Mouse (Mus musculus) B cell, adult 62 days (primary cell): ENCODE measurements around the gene Naip5. TPM values are rescaled to one million over a fixed set of nuclear protein-coding genes. Genes with fewer than 3 reads are reported as not detected.

Source experiments
- total RNA-seq: library from RNA; stranded (reverse); gene quantifications from 4 replicates; pipeline ENCODE4 v1.2.4, GENCODE M21; 2023

Gene Naip5
- 5.8 to 6.8 TPM (median 6.1 TPM) in 4 replicates for total RNA-seq

GRCm38 (mm10) chr13:100246223-100246622 lies at the start of gene Naip5:
Gene Naip5 (minus strand): TSS chr13:100246323.

DNA sequence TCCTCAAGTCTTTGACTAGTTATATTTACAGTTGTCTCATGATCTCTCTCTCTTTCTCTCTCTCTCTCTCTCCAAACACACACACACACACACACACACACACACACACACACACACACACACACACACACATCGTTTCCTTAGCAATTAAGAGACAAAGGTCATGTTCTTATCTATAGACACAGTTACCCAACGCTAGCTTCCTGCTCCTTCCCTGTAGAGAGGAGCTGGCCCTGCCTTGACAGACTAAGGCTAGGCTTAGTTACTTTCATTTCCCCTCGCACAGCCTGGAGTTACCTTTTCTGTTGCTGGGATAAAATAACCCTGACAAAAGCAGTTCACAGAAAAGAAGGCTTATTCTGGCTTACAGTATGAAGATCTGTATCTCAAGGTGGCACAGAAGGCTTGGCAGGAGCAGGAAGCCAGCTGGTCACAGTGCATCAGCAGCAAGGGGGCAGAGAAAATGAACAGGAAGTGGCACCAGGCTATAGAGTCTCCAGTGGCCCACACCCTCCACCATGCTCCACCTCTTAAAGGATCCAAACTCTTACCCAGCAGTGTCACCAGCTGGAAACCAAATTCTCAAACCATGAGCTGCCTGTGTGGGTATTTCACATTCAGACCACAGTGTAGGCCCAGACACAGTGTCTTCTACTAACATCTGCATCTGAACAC lies 44.3 kb downstream of the Naip5 start, which contains the start of gene Naip2:
Gene Naip2 (minus strand): TSS at position 434 of the 675 bp plus-strand sequence.

Other genes starting within 250 kb of the Naip5 start
- gene Mccc2, start 230.7 kb downstream of the Naip5 start, total RNA-seq = 17.3 to 21.2 TPM (median 19.8 TPM) in 4 replicates
- 87.0 to 94.6 TPM (median 92.4 TPM) in 4 replicates for gene Bdp1, start 142.3 kb downstream of the Naip5 start, total RNA-seq
- gene Serf1, start 138.3 kb downstream of the Naip5 start, total RNA-seq = 1.1 to 1.5 TPM (median 1.4 TPM) in 3 of 4 replicates, not detected in the other
- 63.7 to 72.9 TPM (median 69.9 TPM) in 4 replicates for gene Smn1, start 121.5 kb downstream of the Naip5 start, total RNA-seq
- 3.8 to 4.6 TPM (median 4.1 TPM) in 4 replicates for gene Naip2, start 44.2 kb downstream of the Naip5 start, total RNA-seq
- gene Naip6, start 71.4 kb upstream of the Naip5 start, total RNA-seq = 3.1 to 4.0 TPM (median 3.6 TPM) in 4 replicates
- gene Naip1, start 206.5 kb upstream of the Naip5 start, total RNA-seq = 0.17 to 0.19 TPM in 2 of 4 replicates, not detected in the others
- gene Gtf2h2, start 246.3 kb upstream of the Naip5 start, total RNA-seq = 50.4 to 58.8 TPM (median 52.8 TPM) in 4 replicates